Mouse (Mus musculus): Measurements from ENCODE around the gene Slc45a3.

Gene Slc45a3

DNA sequence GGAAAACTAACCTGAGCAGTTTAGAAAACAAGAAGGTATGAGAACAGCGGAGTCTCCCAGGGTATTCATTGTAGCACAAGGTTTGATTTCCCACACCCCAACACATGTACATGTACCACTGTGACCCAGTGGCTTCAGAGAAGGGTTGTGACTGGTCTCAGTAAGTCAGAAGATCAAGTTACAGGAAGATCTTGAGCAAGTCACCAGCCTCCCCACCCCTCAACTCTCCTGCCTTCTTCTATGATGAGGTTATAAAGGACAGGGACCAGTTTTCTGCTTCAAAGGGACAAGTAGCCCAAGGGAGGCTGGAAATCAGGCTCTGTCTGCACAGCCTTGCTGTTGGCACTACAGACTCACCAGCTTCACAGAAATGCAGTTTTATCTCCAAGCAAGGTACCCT lies 21.3 kb upstream of the Slc45a3 start:
- H3K27me3 ChIP-seq (ENCODE audit: insufficient read depth, low read length): no peaks in the 10 kb centered on the region
- TF ChIP-seq NANOG (IDR thresholded peaks at IDR 0.05; ENCODE audit: borderline replicate concordance, low read length) (no peak), CTCF (conservative IDR thresholded peaks at IDR 0.05; ENCODE audit: low read length) (no peak), POU5F1 (IDR thresholded peaks at IDR 0.05; ENCODE audit: borderline replicate concordance, low read length) (no peak)
- no peaks in the 10 kb centered on the region for H3K9me3 ChIP-seq (ENCODE audit: low read length)
- H3K4me1 ChIP-seq (replicated peaks; ENCODE audit: low read depth, low read length): peaks cover 64% of the 10 kb centered on the region
- no peak overlapping the region for H3K4me3 ChIP-seq (replicated peaks; ENCODE audit: low read length)
- peaks cover 38% of the 10 kb centered on the region for H3K36me3 ChIP-seq (ENCODE audit: insufficient read depth, low read length)

DNA sequence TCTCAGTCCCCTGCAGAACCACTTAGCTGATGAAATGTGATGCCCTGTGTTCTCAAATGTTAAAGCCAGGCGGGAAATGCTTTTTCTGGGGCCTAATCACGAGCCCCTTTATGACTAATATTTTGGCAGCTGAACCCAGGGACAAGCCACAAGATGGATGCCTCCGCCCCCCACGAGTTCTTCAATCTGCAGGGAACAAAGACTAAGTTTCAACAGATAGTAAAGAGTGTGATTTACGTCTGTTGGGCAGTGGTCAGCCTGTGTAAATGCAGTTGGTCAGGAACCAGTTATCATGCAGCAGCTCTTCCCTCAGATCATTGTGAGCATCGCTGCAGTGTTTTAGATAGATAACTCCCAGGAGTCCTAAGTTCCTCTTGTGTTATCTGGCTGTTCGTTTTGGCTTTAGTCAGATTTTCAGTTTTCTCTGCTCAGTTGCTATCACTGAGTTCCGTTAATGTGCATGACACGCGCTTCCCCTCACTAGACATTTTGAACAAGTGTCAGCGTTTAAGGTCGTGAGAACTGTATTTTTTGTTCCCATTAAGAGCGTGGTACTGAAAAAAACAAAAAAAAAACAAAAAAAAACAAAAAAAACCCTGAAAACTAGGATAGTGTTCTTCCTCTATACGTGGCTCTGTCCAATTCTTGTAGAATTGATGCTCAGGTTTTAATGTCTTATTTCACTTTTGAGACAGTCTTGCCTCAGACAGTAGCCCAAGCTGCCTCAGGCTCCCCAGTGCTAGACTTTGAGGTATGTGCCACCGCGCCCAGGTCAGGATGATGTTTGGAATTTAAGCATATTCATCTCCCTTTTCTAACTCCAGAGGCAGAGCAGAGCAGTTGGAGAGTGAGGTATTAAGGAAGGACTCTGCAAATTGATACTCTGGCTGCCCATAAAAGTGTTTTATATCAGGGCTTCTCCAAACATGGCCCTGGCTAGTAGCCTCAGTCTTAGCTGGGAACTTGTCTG lies 19.9 kb upstream of the Slc45a3 start:
- TF ChIP-seq CTCF (conservative IDR thresholded peaks at IDR 0.05; ENCODE audit: low read length) (no peak), NANOG (IDR thresholded peaks at IDR 0.05; ENCODE audit: borderline replicate concordance, low read length) (no peak), POU5F1 (IDR thresholded peaks at IDR 0.05; ENCODE audit: borderline replicate concordance, low read length) (no peak)
- Histone ChIP-seq H3K27me3 (ENCODE audit: insufficient read depth, low read length) (peaks cover 2% of the 10 kb centered on the region; the same call in 1 of the 2 replicates), H3K4me1 (replicated peaks; ENCODE audit: low read depth, low read length) (peaks cover 57% of the 10 kb centered on the region), H3K9me3 (ENCODE audit: low read length) (no peaks in the 10 kb centered on the region), H3K4me3 (replicated peaks; ENCODE audit: low read length) (no peak overlapping the region), H3K36me3 (ENCODE audit: insufficient read depth, low read length) (peaks cover 24% of the 10 kb centered on the region)

DNA sequence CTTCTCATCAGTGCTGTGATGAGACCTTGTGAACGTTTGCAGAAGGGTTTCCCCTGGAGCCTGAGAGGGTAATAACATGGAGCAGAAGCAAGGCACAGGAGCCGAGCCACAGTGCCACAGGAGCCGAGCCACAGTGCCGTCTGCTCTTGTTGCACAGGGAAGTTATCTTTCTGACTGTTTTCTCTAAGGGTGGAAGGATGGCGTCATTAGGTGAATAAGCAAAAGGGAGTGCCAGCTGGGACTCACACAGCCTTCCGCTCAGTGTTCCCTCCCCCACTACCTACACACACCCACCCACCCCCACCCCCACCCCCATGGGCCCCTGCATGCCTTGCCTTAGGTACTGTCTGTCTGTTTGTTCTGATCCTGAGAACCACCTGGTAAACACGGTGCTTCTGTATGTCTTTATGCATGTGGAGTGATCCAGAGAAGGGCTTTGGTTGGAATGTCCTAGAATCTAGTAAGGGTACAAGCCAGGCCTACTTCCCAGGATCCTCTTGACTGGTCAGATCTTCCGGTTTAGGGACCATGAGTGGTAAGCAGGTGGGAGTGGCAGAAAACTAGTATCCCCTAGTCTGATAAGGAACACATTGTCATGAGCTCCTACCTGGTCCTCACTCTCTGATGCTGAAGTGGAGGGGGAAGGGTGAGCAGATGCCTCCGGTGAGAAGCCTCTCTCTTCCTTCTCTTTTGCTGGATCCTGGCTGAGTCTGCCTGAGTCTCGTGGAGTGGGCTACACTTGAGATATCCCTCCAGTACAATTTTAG lies 16.9 kb upstream of the Slc45a3 start:
- no peak for TF ChIP-seq NANOG (IDR thresholded peaks at IDR 0.05; ENCODE audit: borderline replicate concordance, low read length)
- no peak for TF ChIP-seq CTCF (conservative IDR thresholded peaks at IDR 0.05; ENCODE audit: low read length)
- no peak for TF ChIP-seq POU5F1 (IDR thresholded peaks at IDR 0.05; ENCODE audit: borderline replicate concordance, low read length)
- peaks cover 5% of the 10 kb centered on the region; the same call in 1 of the 2 replicates for H3K27me3 ChIP-seq (ENCODE audit: insufficient read depth, low read length)
- H3K36me3 ChIP-seq (ENCODE audit: insufficient read depth, low read length): peaks cover 5% of the 10 kb centered on the region; the same call in 1 of the 2 replicates
- H3K4me1 ChIP-seq (replicated peaks; ENCODE audit: low read depth, low read length): peaks cover 42% of the 10 kb centered on the region
- H3K9me3 ChIP-seq (ENCODE audit: low read length): no peaks in the 10 kb centered on the region
- H3K4me3 ChIP-seq (replicated peaks; ENCODE audit: low read length): no peak overlapping the region

DNA sequence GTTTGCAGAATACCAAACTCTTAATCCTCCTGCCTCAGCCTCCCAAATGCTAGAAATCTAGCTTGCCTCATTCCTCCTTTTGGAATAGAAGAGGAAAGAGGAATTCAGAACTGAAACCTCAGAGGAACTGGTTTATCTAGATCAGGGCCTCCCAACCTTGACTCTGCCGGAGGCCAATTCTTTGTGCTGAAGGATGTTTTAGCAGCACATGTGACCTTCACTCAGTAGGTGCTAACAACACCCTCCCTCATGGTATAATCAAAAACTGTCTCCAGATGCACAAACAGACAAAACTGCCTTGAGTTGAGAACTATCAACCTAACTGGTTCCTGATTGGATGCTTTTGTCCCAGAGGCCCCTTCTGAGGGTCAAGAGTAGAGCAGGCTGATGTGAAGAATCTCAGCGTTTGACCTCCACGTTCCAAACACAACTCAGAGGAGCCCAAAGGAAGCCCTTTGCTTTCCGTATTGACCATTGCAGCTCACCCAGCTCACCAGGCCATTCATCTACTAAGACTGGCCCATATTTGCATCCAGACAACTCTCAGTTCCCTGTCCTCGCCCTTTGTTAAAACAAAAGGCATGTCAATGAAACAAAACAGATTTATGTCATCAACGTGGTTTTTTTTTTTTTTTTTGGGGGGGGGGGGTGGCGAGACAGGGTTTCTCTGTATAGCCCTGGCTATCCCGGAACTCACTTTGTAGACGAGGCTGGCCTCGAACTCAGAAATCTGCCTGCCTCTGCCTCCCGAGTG lies 16.1 kb upstream of the Slc45a3 start:
- H3K9me3 ChIP-seq (ENCODE audit: low read length): no peaks in the 10 kb centered on the region
- peaks cover 5% of the 10 kb centered on the region; the same call in 1 of the 2 replicates for H3K27me3 ChIP-seq (ENCODE audit: insufficient read depth, low read length)
- TF ChIP-seq NANOG (IDR thresholded peaks at IDR 0.05; ENCODE audit: borderline replicate concordance, low read length): no peak
- TF ChIP-seq CTCF (conservative IDR thresholded peaks at IDR 0.05; ENCODE audit: low read length): no peak
- TF ChIP-seq POU5F1 (IDR thresholded peaks at IDR 0.05; ENCODE audit: borderline replicate concordance, low read length): no peak

DNA sequence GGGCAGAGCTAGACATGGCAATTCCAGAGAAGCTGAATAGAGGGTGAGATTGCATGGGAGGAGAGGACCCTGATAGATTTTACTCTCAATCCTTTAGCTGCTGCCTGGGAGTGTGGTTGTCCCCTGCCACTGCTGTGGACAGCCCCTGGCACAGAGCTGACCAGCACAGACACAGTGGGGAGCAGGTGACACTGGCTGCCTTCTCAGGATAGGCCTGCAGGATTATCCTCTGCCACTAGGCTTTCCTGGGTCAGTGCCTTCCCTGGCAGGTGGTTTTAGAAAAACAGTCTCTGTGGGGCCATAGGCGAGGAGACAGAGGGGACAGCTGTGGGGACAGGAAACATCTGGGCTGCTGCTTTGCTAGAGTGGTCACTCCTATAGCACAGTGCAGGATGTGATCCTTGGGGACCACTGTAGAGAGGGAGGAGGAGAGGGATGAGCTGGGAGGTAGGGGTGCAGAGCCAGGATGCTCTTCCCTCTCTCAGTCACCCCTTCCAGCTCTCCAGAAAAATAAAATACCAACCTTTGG lies 14.7 kb upstream of the Slc45a3 start:
- no peaks in the 10 kb centered on the region for H3K9me3 ChIP-seq (ENCODE audit: low read length)
- no peak for TF ChIP-seq CTCF (conservative IDR thresholded peaks at IDR 0.05; ENCODE audit: low read length)
- TF ChIP-seq NANOG (IDR thresholded peaks at IDR 0.05; ENCODE audit: borderline replicate concordance, low read length): no peak
- TF ChIP-seq POU5F1 (IDR thresholded peaks at IDR 0.05; ENCODE audit: borderline replicate concordance, low read length): no peak

More for the DNA sequence above, 16.1 kb upstream of the Slc45a3 start:
- peaks cover 34% of the 10 kb centered on the region for H3K4me1 ChIP-seq (replicated peaks; ENCODE audit: low read depth, low read length)
- H3K4me3 ChIP-seq (replicated peaks; ENCODE audit: low read length): no peak overlapping the region
- H3K36me3 ChIP-seq (ENCODE audit: insufficient read depth, low read length): no peaks in the 10 kb centered on the region; the same call in 1 of the 2 replicates

DNA sequence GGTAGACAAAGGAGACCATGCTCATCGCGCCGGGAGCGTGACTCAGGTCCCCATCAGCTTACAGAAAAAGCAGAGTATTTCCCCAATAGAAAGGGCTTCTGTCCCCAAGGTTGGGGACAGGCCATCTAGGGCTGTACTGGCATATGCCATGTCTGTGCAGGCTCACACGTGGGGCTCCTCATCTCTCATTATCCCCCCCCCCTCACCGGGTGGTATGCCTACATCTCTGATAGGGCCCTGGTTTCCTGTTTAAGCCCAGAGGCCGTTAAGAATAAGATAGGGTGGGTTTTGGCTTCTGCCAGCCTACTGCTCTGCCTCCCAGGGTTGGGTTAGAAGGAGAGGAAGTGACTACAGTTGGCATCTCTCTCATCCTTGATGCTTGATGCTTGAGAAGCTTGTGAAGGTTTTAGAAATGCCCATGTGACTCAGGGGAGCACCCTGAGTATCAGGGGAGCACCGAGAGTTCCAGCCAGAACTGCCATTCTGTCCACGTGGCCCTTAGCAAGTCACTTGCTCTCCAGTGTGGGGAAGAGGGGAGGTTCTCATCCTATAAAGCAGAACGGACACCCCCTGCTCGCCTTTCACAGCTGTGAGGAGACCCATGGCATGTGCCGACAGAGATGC lies 8.4 kb upstream of the Slc45a3 start:
- H3K27me3 ChIP-seq (ENCODE audit: insufficient read depth, low read length): peaks cover 55% of the 10 kb centered on the region
- peaks cover 4% of the 10 kb centered on the region; the same call in 1 of the 2 replicates for H3K4me1 ChIP-seq (replicated peaks; ENCODE audit: low read depth, low read length)
- H3K4me3 ChIP-seq (replicated peaks; ENCODE audit: low read length): no peak overlapping the region
- TF ChIP-seq NANOG (IDR thresholded peaks at IDR 0.05; ENCODE audit: borderline replicate concordance, low read length) (no peak), CTCF (conservative IDR thresholded peaks at IDR 0.05; ENCODE audit: low read length) (no peak), POU5F1 (IDR thresholded peaks at IDR 0.05; ENCODE audit: borderline replicate concordance, low read length) (no peak)
- peaks cover 4% of the 10 kb centered on the region; the same call in 1 of the 2 replicates for H3K9me3 ChIP-seq (ENCODE audit: low read length)
- H3K36me3 ChIP-seq (ENCODE audit: insufficient read depth, low read length): no peaks in the 10 kb centered on the region

More for the DNA sequence above, 14.7 kb upstream of the Slc45a3 start:
- Histone ChIP-seq H3K36me3 (ENCODE audit: insufficient read depth, low read length) (no peaks in the 10 kb centered on the region), H3K4me3 (replicated peaks; ENCODE audit: low read length) (no peak overlapping the region), H3K27me3 (ENCODE audit: insufficient read depth, low read length) (peaks cover 11% of the 10 kb centered on the region), H3K4me1 (replicated peaks; ENCODE audit: low read depth, low read length) (peaks cover 28% of the 10 kb centered on the region)

DNA sequence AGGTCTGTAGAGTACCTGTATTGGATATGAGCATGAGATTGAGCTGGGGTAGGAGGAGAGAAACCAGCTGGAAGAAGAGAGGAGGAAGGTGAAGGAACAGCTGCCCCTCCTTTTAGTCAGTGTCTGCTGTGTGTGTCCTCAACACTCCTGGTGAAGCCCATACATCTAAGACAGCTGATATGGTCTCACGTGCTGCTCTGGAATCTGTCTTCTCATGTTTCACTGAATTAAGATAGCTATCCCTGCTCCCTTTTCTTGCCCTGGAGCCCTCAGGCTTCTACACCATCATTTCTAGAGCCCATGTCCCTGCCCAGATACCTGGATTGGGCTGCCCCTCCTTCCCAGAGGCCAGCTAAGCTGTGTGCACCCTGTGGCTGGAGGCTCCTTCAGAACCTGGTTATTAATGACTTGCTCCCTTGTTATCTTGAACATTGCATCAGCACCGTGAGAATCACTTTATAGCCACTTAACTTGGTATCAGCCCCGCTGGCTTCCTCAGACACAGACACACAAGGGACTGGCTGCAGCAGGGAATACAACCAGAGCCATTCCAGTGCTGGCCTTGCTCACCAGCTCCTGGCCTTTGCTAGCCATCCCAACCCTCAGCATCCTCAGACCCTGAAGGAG lies 7.5 kb upstream of the Slc45a3 start:
- Histone ChIP-seq H3K36me3 (ENCODE audit: insufficient read depth, low read length) (no peaks in the 10 kb centered on the region), H3K4me3 (replicated peaks; ENCODE audit: low read length) (no peak overlapping the region), H3K9me3 (ENCODE audit: low read length) (peaks cover 4% of the 10 kb centered on the region; the same call in 1 of the 2 replicates), H3K27me3 (ENCODE audit: insufficient read depth, low read length) (peaks cover 64% of the 10 kb centered on the region), H3K4me1 (replicated peaks; ENCODE audit: low read depth, low read length) (peaks cover 4% of the 10 kb centered on the region; the same call in 1 of the 2 replicates)
- TF ChIP-seq NANOG (IDR thresholded peaks at IDR 0.05; ENCODE audit: borderline replicate concordance, low read length) (no peak), CTCF (conservative IDR thresholded peaks at IDR 0.05; ENCODE audit: low read length) (no peak), POU5F1 (IDR thresholded peaks at IDR 0.05; ENCODE audit: borderline replicate concordance, low read length) (no peak)

Measured in E14TG2a.4 (cell line).